Mouse (Mus musculus) G1E (cell line): ENCODE measurements around the gene Cacna1f. TPM values are rescaled to one million over a fixed set of nuclear protein-coding genes. Genes with fewer than 3 reads are reported as not detected.

Source experiments
- ATAC-seq: 2 replicates; pipeline ENCODE4 v1.8.0; 2016; ENCODE audit warnings: mild to moderate bottlenecking; ENCODE audit not compliant: insufficient number of reproducible peaks, poor library complexity, low FRiP score, severe bottlenecking; ENCODE audit errors: extremely low read depth
- DNase-seq: peaks from one replicate; pipeline ENCODE4 v3.0.0; 2012; ENCODE audit warnings: low spot score
- H3K27me3 ChIP-seq: 2 replicates; pipeline ENCODE4 v1.6.1; 2012; ENCODE audit warnings: mild to moderate bottlenecking, low read length, inconsistent platforms; ENCODE audit not compliant: insufficient read depth
- H3K36me3 ChIP-seq: replicated peaks from 2 replicates; pipeline ENCODE3; 2012; ENCODE audit warnings: mild to moderate bottlenecking, inconsistent platforms
- H3K4me1 ChIP-seq: 2 replicates; pipeline ENCODE4 v1.6.1; 2012; ENCODE audit warnings: low read depth, low read length, inconsistent platforms, mixed read lengths; ENCODE audit not compliant: insufficient read depth
- H3K4me3 ChIP-seq: 2 replicates; pipeline ENCODE4 v1.5.1; 2012; ENCODE audit warnings: low read depth, mild to moderate bottlenecking, inconsistent platforms, low read length, moderate library complexity, mixed read lengths
- H3K9me3 ChIP-seq: replicated peaks from 2 replicates; pipeline ENCODE4 v1.6.1; 2012; ENCODE audit warnings: inconsistent platforms
- CTCF ChIP-seq: IDR thresholded peaks from 2 replicates; pipeline ENCODE4 v1.5.1; 2012; ENCODE audit warnings: low read depth, low read length, inconsistent platforms, mixed read lengths
- GATA1 ChIP-seq: IDR thresholded peaks from 2 replicates; pipeline ENCODE4 v1.6.1; 2012; ENCODE audit warnings: borderline replicate concordance, low read length, inconsistent platforms, mixed read lengths
- GATA2 ChIP-seq: IDR thresholded peaks from 2 replicates; pipeline ENCODE4 v1.6.1; 2012; ENCODE audit warnings: low read depth, low read length, inconsistent platforms, borderline replicate concordance
- POLR2AphosphoS5 ChIP-seq: IDR thresholded peaks from 2 replicates; pipeline ENCODE4 v1.6.1; 2012; ENCODE audit warnings: low read depth, low read length, inconsistent platforms; ENCODE audit not compliant: insufficient replicate concordance
- TAL1 ChIP-seq: conservative IDR thresholded peaks from 2 replicates; pipeline ENCODE4 v1.6.1; 2012; ENCODE audit warnings: low read depth, low read length, inconsistent platforms, mixed read lengths
- polyA plus RNA-seq: library from polyadenylated mRNA; stranded (reverse); fragments of >175 nt; gene quantifications from 2 replicates; pipeline ENCODE4 v1.2.3, GENCODE M21; 2012
- total RNA-seq, 2 experiments: library from RNA; stranded (forward) in 1 of 2; stranded (reverse) in 1 of 2; fragments of 200-1000 nt in 1 of 2; fragments of >200 nt in 1 of 2; fragmentation: Nextera tagmentation in 1 of 2; gene quantifications; 2 replicates each; pipeline ENCODE4 v1.2.3; 2014 to 2017

The Cacna1f gene
- total and polyA plus RNA-seq, 3 experiments = 0.45 to 0.68 (median 0.66) TPM

DNA sequence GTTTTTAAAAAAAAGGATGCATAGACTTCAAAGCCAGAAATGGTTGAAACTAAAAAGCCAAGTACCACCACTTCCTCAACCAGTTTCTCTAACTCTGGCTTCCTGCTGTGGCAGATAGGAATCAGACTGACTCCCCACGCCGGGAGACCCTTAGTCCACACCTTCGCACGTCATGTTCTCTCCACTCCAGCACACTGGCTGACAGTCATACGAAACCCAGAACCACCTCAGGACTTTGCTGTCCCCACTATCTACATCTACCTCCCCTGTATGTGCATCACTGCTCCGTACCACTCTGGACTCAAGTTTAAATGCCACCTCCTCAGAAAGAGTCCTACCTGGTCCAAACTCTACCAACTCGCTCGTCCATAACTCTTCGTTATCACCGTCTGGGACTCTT lies 34.4 kb upstream of the Cacna1f start:
- Histone ChIP-seq H3K27me3 (no peaks in the 10 kb centered on the region), H3K4me3 (peak overlapping the region; percentile 75), H3K9me3 (no peaks in the 10 kb centered on the region), H3K4me1 (peaks cover 63% of the 10 kb centered on the region), H3K36me3 (peaks cover 17% of the 10 kb centered on the region)
- ATAC-seq (no peak), DNase-seq (no peak)
- no peak for TF ChIP-seq POLR2AphosphoS5
- no peak for TF ChIP-seq GATA1
- TF ChIP-seq CTCF = no peak
- no peak for TF ChIP-seq TAL1
- no peak for TF ChIP-seq GATA2

DNA sequence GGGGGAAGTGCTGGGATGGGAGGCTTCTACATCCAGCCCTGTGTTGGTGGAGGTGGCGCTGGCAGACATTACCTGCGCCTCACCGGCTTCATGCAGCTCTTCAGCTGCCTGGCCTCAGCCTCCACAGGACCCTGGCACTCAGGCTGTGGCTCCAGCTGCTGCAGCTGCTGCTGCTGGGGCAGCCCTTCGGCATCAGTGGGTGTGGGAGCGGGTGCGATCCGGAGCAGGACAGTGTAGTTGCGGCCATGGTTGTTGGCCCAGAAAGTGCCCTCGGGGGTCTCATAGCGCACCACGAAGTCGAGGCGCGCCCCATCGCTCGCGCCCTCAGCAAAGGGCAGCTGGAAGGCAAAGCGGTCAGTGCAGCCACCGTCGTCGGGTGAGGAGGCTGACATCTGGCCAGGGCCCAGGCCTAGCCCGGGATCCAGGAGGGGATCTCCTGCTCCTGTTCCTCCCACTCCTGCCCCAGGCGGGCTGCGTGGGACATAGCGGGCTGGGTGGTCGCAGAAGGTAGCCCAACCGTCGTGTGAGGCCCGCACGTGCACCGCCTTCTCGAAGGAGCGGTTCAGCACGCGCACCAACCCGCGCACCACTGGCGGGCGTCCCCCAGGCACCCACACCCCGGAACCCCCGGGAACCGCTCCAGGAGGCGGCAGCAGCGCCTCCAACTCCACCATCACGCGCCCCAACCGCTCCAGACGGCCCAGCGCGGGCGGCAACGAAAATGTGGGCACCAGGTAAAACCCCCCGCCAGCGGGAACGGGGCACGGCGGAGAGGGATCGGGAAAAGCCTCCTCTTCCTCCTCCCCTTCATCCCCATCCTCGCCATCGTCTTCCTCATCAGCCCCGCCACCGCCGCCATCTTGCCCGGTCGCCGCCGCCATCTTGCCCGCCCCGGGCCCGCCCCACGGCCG lies 33.5 kb upstream of the Cacna1f start, which contains the start of gene Foxp3:
TSS of gene Foxp3 (plus strand) at position 469 of the 911 bp plus-strand sequence.
- Histone ChIP-seq H3K36me3 (peaks cover 14% of the 10 kb centered on the region), H3K27me3 (no peaks in the 10 kb centered on the region), H3K9me3 (no peaks in the 10 kb centered on the region), H3K4me3 (peak within 1 kb of the TSS; percentile 75), H3K4me1 (peaks cover 56% of the 10 kb centered on the region)
- TF ChIP-seq GATA1 = no peak
- no peak for TF ChIP-seq CTCF
- TF ChIP-seq POLR2AphosphoS5 = no peak
- no peak for TF ChIP-seq GATA2
- no peak for TF ChIP-seq TAL1
- no peak for ATAC-seq
- no peak for DNase-seq

DNA sequence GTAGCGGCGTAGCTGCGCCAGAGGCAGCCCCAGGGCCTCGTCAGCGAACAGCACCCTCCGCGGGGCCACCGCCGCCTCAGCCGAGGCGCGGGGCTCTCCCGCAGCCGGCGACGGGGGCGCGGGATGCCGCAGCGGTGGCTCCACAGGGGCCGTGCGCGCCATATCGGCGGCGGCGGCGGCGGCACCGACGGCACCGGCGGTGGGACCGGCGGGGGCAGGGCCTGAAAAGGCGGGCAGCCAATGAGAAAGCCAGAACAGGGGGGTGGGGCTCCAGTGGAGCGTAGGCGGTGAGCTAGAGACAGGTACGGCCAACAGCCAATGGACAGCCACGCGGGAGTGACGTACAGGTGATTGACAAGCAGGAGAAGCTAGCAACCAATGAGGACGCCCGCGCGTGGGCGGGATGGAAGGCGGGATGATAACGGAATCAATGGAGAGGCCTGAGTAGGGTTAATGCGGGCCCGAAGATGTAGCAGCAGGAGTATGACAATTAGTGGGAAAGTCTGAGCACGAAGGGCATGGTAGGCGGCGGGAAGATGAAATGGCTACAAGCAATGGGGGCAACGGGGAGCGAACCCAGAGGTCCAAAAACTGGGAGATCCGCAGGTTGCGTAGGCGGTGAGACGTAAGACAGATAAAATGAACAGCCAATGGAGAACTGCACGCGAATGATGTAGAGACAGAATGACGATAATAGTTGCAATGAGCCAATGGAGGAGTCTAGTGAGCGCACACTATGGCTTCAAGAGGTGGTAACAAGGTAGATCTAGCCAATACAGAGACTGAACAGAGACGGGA lies 32.6 kb upstream of the Cacna1f start, which contains the start of gene Ppp1r3f:
TSS of gene Ppp1r3f (minus strand) at position 197 of the 798 bp plus-strand sequence.
- DNase-seq (peak; percentile 86), ATAC-seq (peak; percentile 90)
- H3K36me3 ChIP-seq = peaks cover 13% of the 10 kb centered on the region
- H3K4me3 ChIP-seq = peak within 1 kb of the TSS; percentile 75
- TF ChIP-seq POLR2AphosphoS5 (no peak), TAL1 (no peak), CTCF (no peak), GATA1 (no peak), GATA2 (no peak)
- H3K27me3 ChIP-seq = no peaks in the 10 kb centered on the region
- H3K9me3 ChIP-seq = no peaks in the 10 kb centered on the region
- peaks cover 56% of the 10 kb centered on the region for H3K4me1 ChIP-seq

DNA sequence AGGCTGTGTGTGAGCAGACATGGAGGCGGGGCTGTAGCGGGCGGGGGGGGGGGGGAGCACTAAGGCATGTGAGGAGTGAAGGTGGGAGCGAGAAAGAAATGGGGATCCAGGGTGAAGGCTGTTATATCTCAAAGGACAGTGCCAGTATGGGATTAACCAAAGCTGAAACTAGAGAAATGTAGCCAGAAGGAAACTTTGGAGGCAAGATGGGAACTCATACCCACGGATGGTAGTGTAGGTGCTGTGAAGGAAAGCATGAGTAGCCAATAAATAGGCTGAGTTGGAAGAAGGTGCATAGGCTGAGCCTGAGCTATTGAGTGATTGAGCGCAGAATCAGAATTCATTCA lies 32.0 kb upstream of the Cacna1f start:
- no peak for TF ChIP-seq GATA2
- TF ChIP-seq CTCF = no peak
- TF ChIP-seq POLR2AphosphoS5 = no peak
- no peak for TF ChIP-seq GATA1
- TF ChIP-seq TAL1 = no peak
- H3K4me1 ChIP-seq = peaks cover 54% of the 10 kb centered on the region

DNA sequence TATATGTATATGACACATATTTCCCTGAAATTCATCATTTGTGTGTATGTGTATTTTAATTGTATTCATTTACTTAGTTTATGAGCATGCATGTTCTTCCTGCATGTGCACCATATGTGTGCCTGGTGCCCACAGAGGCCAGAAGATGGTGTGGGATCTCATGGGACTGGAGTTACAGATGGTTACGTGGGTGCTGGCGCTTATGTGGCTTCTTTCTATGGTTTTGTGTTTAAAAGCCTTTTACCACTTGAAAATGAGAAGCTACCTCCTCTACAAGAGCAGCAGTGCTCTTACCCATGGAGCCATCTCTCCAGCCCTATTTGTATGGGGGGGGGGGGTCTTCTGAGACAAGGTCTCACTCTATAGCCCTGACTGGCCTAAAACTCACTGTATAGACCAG lies 25.7 kb upstream of the Cacna1f start:
- no peak overlapping the region for H3K4me3 ChIP-seq
- peaks cover 36% of the 10 kb centered on the region for H3K36me3 ChIP-seq
- TF ChIP-seq TAL1 (no peak), GATA2 (no peak), GATA1 (no peak), CTCF (no peak), POLR2AphosphoS5 (no peak)
- no peaks in the 10 kb centered on the region for H3K27me3 ChIP-seq
- H3K4me1 ChIP-seq = peaks cover 12% of the 10 kb centered on the region
- H3K9me3 ChIP-seq = no peaks in the 10 kb centered on the region
- DNase-seq (no peak), ATAC-seq (no peak)

More for the DNA sequence above, 32.0 kb upstream of the Cacna1f start:
- no peaks in the 10 kb centered on the region for H3K27me3 ChIP-seq
- H3K4me3 ChIP-seq = peak overlapping the region; percentile 75; the same call in 1 of the 2 replicates
- peaks cover 8% of the 10 kb centered on the region for H3K36me3 ChIP-seq
- no peak for DNase-seq
- H3K9me3 ChIP-seq = no peaks in the 10 kb centered on the region
- ATAC-seq = no peak

DNA sequence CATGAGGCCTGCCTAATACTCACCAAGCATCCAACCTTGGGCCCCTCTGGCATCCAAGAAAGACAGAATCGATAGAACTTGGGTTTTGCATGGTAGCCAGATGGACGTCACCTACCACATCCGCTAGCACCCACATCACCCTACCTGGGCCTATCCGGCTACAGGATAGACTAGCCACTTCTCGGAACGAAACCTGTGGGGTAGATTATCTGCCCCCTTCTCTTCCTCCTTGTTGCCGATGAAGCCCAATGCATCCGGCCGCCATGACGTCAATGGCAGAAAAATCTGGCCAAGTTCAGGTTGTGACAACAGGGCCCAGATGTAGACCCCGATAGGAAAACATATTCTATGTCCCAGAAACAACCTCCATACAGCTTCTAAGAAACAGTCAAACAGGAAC lies 23.0 kb upstream of the Cacna1f start:
- no peaks in the 10 kb centered on the region for H3K9me3 ChIP-seq
- no peak for TF ChIP-seq TAL1
- peaks cover 17% of the 10 kb centered on the region for H3K4me1 ChIP-seq
- H3K27me3 ChIP-seq = no peaks in the 10 kb centered on the region
- ATAC-seq = no peak
- peaks cover 57% of the 10 kb centered on the region for H3K36me3 ChIP-seq
- no peak overlapping the region for H3K4me3 ChIP-seq
- no peak for DNase-seq
